Mouse (Mus musculus): ENCODE measurements at regions not wholly inside any gene's neighbourhood (a gene's known extent, or its start where the extent isn't known, plus 50 kb on each side); places are given as distances from the start of the nearest gene placed in this dataset.
A peak's percentile ranks its signal among the peaks of the same experiment; 100 is the strongest.

- no peak for DNase-seq (ENCODE audit: inconsistent age in 2 of 2, low spot score in 1 of 2)
Measured at GRCm38 (mm10) chr13:44530867-44531564, 198.3 kb upstream of the Jarid2 start.

DNA sequence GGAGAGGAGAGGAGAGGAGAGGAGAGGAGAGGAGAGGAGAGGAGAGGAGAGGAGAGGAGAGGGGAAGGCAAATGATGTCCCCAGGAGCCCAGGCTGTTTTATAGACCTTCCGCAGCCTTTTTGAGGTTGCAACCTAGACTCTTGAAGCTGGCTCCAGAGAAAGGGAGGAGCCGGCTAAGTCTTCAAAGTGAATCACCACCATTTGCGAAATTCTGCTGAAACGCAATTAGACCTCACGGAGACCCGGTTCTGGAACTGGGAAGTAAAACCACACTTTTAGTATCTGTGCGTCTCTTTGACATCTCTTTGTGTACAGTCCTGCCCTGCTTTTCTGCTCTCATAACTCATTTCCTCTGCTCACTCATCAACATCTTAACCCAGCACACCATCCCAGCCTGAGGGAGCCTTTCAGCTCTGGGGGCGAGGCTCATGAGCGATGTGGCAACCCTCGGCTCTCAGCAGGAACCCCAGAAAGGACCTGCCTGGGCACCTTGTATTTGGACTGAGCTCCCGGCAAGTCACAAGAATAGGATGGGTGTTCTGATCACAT, 196.6 kb upstream of the Jarid2 start:
- peak in 1 of 2 experiments; percentile 39 for DNase-seq (ENCODE audit: inconsistent age in 2 of 2, low spot score in 1 of 2)

GRCm38 (mm10) chr13:44534575-44535080, 194.6 kb upstream of the Jarid2 start:
- peak in 1 of 2 experiments; percentile 42 for DNase-seq (ENCODE audit: inconsistent age in 2 of 2, low spot score in 1 of 2)

- no peak for DNase-seq (ENCODE audit: inconsistent age in 2 of 2, low spot score in 1 of 2)
Measured at GRCm38 (mm10) chr13:44535441-44535840, 193.8 kb upstream of the Jarid2 start.

GRCm38 (mm10) chr13:44538238-44538637, 191.0 kb upstream of the Jarid2 start:
- DNase-seq (ENCODE audit: inconsistent age in 2 of 2, low spot score in 1 of 2) = no peak

GRCm38 (mm10) chr13:44540401-44540800, 188.9 kb upstream of the Jarid2 start:
- no peak for DNase-seq (ENCODE audit: inconsistent age in 2 of 2, low spot score in 1 of 2)

DNA sequence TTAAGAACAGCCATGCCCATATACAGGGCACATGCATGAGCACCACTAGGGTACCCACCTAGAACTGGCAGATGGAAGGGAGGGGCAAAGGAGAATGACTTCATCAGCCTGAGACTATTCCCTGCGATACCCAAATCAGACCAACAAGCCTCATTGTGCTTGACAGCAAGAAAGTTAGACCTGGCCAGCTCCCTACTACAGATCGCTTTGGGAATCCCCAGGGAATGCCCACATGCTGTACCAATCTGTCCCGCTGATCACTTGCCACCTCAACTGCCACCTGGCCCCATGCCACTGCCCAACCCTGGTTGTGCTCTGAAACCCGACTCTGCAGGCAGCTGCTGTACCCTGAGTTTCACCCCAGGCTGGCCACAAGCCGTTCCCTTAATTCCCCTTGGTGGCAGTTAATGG, 188.0 kb upstream of the Jarid2 start:
- DNase-seq (ENCODE audit: inconsistent age in 2 of 2, low spot score in 1 of 2) = peak in 1 of 2 experiments; percentile 70

- DNase-seq (ENCODE audit: inconsistent age in 2 of 2, low spot score in 1 of 2) = no peak
Measured at GRCm38 (mm10) chr13:44544786-44545185, 184.5 kb upstream of the Jarid2 start.

DNA sequence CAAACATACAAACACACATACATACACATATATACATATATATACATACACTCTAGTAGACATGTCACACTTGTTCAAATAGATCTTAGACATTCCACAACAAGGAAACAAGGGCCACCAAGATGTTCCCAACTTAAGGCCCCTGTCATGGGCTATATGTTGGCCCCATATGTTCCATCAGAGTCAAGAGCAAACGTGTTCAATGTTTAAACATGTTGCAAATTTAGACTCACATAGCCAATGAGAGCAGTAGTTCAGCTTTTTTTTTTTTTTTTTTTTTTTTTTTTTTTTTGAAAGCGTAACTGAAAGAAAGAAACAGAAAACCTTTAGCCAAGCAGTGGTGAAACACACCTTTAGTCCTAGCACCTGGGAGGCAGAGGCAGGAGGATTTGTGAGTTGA, 183.0 kb upstream of the Jarid2 start:
- DNase-seq (ENCODE audit: inconsistent age in 2 of 2, low spot score in 1 of 2) = no peak

DNA sequence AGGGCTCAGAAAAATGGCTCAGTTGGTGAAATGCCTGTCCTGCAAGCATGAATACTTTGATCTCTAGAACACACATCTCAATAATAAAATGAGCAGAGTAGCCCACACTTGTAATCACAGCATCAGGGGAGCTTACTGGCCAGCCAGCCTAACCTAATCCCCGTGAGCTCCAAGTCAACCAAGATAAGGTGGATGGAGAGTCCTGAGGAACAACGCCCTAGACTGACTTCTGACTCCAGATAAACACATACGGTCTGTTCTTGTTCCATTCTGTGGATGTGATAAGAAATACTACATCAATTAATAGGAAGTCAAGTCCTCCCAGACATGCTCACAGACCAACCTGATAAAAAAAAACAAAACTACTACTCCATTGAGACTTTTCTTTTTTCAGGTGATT, 180.4 kb upstream of the Jarid2 start:
- no peak for DNase-seq (ENCODE audit: inconsistent age in 2 of 2, low spot score in 1 of 2)

DNA sequence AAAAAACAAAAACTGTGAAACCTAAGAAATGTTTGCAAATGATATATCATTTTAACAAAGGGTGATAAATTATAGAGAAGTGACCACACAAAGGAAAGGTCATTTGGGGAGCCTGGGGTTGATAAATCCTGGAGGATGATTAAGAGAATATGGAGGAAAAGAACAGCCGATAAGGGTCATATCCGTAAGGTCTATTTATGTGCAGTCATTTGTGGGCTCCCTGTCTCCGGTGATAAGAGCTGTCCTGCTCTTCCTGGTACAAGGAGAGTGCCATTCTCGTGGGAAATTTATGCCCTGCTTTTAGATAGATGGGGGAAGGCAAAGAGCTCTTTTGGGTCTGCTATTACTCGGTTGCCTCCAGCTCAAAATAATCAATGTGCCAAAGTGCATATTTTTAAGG, 175.9 kb upstream of the Jarid2 start:
- DNase-seq (ENCODE audit: inconsistent age in 2 of 2, low spot score in 1 of 2) = no peak

GRCm38 (mm10) chr13:44554686-44555463, 174.4 kb upstream of the Jarid2 start:
- no peak for DNase-seq (ENCODE audit: inconsistent age in 2 of 2, low spot score in 1 of 2)

DNA sequence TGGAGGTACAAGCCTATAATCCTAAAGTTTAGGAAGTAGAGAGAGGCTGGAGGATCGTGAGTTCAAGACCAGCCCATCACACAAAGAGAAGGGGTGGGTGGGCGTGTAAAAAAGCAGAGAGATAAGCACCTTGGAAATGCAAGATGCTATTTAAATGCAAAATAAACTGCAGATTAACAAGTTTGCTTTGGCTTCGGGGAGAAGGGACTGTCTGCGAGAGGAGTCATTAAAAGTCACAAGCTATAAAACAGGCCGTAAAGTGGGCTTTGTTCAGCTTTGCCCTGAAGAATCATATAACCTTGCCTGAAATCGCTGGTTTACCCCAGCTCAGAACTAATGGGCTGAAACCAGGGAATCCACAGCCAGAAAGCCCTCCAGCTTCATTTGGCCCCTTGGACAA, 173.3 kb upstream of the Jarid2 start:
- DNase-seq (ENCODE audit: inconsistent age in 2 of 2, low spot score in 1 of 2) = no peak

GRCm38 (mm10) chr13:44558051-44558450, 171.2 kb upstream of the Jarid2 start:
- DNase-seq (ENCODE audit: inconsistent age in 2 of 2, low spot score in 1 of 2) = no peak

- no peak for DNase-seq (ENCODE audit: inconsistent age in 2 of 2, low spot score in 1 of 2)
Measured at GRCm38 (mm10) chr13:44558491-44559177, 170.6 kb upstream of the Jarid2 start.

GRCm38 (mm10) chr13:44559178-44559565, 170.1 kb upstream of the Jarid2 start:
- DNase-seq (ENCODE audit: inconsistent age in 2 of 2, low spot score in 1 of 2) = no peak

- DNase-seq (ENCODE audit: inconsistent age in 2 of 2, low spot score in 1 of 2) = no peak
Measured at GRCm38 (mm10) chr13:44559706-44560105, 169.6 kb upstream of the Jarid2 start.

- DNase-seq (ENCODE audit: inconsistent age in 2 of 2, low spot score in 1 of 2) = no peak
Measured at GRCm38 (mm10) chr13:44564705-44565104, 164.6 kb upstream of the Jarid2 start.

DNA sequence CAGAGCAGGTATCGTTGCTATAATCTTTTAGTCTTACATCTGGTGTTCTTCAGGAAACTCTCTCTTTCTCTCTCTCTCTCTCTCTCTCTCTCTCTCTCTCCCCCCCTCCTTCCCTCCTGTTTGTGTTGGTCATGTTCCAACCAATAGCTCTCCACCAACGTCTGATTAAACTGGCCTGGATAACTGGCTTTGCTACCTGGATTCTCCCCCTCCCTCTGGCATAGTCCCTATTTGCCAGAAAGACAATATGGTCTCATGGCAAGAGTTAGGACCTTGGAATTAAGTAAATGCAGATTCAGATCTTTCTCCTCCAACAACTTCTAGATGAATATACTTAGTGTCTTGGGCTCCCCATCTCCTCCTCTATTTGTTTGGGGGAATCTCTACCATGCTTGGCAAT, 161.6 kb upstream of the Jarid2 start:
- DNase-seq (ENCODE audit: inconsistent age in 2 of 2, low spot score in 1 of 2) = no peak

DNA sequence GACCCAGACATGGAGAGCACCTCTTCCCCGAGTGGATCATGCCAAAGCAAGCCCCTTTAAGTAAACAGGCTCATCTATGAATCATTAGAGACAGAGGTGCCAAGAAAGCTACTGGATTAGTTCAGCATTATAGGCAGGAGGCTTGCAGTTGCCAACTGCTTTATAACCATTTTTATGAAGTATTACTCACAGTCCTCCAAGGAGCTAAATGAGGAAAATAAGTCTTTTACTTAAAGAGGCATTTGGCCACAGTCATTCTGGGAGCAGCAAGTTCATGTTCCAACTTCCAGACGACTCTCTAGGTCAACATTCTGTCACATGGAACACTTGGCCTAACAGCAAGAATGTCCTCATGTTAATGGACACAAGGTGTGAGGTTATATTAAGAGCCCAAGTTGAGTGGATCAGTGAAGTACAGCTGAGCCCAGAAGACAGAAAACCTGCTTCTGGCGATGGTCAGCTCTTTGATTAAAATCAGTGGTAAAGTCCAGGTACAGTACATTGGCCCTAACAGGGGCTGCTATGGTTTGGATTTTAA, 160.0 kb upstream of the Jarid2 start:
- no peak for DNase-seq (ENCODE audit: inconsistent age in 2 of 2, low spot score in 1 of 2)

GRCm38 (mm10) chr13:44573463-44573862, 155.8 kb upstream of the Jarid2 start:
- DNase-seq (ENCODE audit: inconsistent age in 2 of 2, low spot score in 1 of 2) = no peak
